Mouse (Mus musculus) bone marrow, adult 2 months (tissue): ENCODE results near the gene Ifi35. TPM values are rescaled to one million over a fixed set of nuclear protein-coding genes. Genes with fewer than 3 reads are reported as not detected.
"Not testable (repeated sequence)": the region's sequence is repeated elsewhere in the genome, so short reads cannot be mapped to it uniquely, and the experiment has no call there.

Source experiments
- H3K27ac ChIP-seq: fragments of 200-500 bp; 2 replicates; pipeline ENCODE4 v1.5.1; 2012; ENCODE audit warnings: low read depth, mild to moderate bottlenecking, control low read depth, inconsistent platforms, low read length; ENCODE audit not compliant: control insufficient read depth, poor library complexity, insufficient read depth
- H3K4me1 ChIP-seq: fragments of 200-500 bp; 2 replicates; pipeline ENCODE4 v1.6.1; 2011; ENCODE audit warnings: low read length; ENCODE audit not compliant: control insufficient read depth, insufficient read depth
- H3K4me3 ChIP-seq: fragments of 200-500 bp; replicated peaks from 2 replicates; pipeline ENCODE3; 2011; ENCODE audit warnings: mild to moderate bottlenecking, low read depth, low read length, control low read depth; ENCODE audit not compliant: control insufficient read depth
- CTCF ChIP-seq: fragments of 200-500 bp; IDR thresholded peaks from 2 replicates; pipeline ENCODE4 v1.5.1; 2011; ENCODE audit warnings: low read length, control low read depth; ENCODE audit not compliant: control insufficient read depth, insufficient read depth
- POLR2A ChIP-seq: fragments of 200-500 bp; IDR thresholded peaks from 2 replicates; pipeline ENCODE4 v1.6.1; 2011; ENCODE audit warnings: low read depth, mild to moderate bottlenecking, control low read depth, low read length, borderline replicate concordance; ENCODE audit not compliant: control insufficient read depth
- WGBS: fragments of 180-500 bp; shearing (Covaris S2); methylation state at CpG from one replicate; pipeline ENCODE4 v1.1.7; 2018; 5-methylcytosine and 5-hydroxymethylcytosine counted together
- polyA plus RNA-seq: library from polyadenylated mRNA; stranded (reverse); fragments of >200 nt; gene quantifications from 2 replicates; pipeline ENCODE4 v1.2.4, GENCODE M21; 2011; ENCODE audit warnings: low replicate concordance; ENCODE audit not compliant: missing spikeins, insufficient read depth, insufficient read length

The Ifi35 gene
- polyA plus RNA-seq, 1 experiment, result 45.0 TPM

GRCm38 (mm10) chr11:101468731-101469130, 20.5 kb downstream of the Ifi35 start:
- TF ChIP-seq CTCF (no peak), POLR2A (no peak)
- Histone ChIP-seq H3K4me1 (peaks cover 3% of the 10 kb centered on the region), H3K27ac (no peak overlapping the region), H3K4me3 (no peak overlapping the region)
- WGBS, result 28% methylated on average over 13 of the region's 13 CpGs

GRCm38 (mm10) chr11:101469155-101469554, 20.9 kb downstream of the Ifi35 start:
- Histone ChIP-seq H3K4me1 (peaks cover 2% of the 10 kb centered on the region), H3K27ac (no peak overlapping the region), H3K4me3 (no peak overlapping the region)
- WGBS, result 67% methylated on average over 4 of the region's 4 CpGs
- no peak for TF ChIP-seq POLR2A
- no peak for TF ChIP-seq CTCF

- no peak overlapping the region for H3K27ac ChIP-seq
- peaks cover 2% of the 10 kb centered on the region for H3K4me1 ChIP-seq
- 81% methylated on average over 7 of the region's 7 CpGs for WGBS
- H3K4me3 ChIP-seq, result no peak overlapping the region
- TF ChIP-seq POLR2A (no peak), CTCF (no peak)
These were observed 22.0 kb downstream of the Ifi35 start for GRCm38 (mm10) chr11:101470206-101470605.

- Histone ChIP-seq H3K4me1 (no peaks in the 10 kb centered on the region; the same call in 1 of the 2 replicates), H3K27ac (no peak overlapping the region), H3K4me3 (no peak overlapping the region)
- 76% methylated on average over 3 of the region's 3 CpGs for WGBS
- TF ChIP-seq POLR2A (no peak), CTCF (no peak)
These were observed 23.7 kb downstream of the Ifi35 start for GRCm38 (mm10) chr11:101471926-101472325.

- Histone ChIP-seq H3K27ac (no peak overlapping the region), H3K4me1 (no peaks in the 10 kb centered on the region), H3K4me3 (no peak overlapping the region)
- 77% methylated on average over 7 of the region's 7 CpGs for WGBS
- TF ChIP-seq CTCF (no peak), POLR2A (no peak)
These were observed 24.1 kb downstream of the Ifi35 start for GRCm38 (mm10) chr11:101472336-101472735.

GRCm38 (mm10) chr11:101473686-101474085, 25.5 kb downstream of the Ifi35 start:
- H3K27ac ChIP-seq, H3K4me1 ChIP-seq, H3K4me3 ChIP-seq: not testable (repeated sequence)
- WGBS, result 81% methylated on average over 1 of the region's 1 CpGs

GRCm38 (mm10) chr11:101474298-101474697, 26.1 kb downstream of the Ifi35 start:
- H3K4me3 ChIP-seq, result no peak overlapping the region
- WGBS, result 61% methylated on average over 5 of the region's 5 CpGs

GRCm38 (mm10) chr11:101476361-101476760, 28.2 kb downstream of the Ifi35 start:
- not testable (repeated sequence) for H3K27ac ChIP-seq, H3K4me1 ChIP-seq, H3K4me3 ChIP-seq
- WGBS, result 80% methylated on average over 4 of the region's 4 CpGs

More at GRCm38 (mm10) chr11:101474298-101474697, 26.1 kb downstream of the Ifi35 start:
- Histone ChIP-seq H3K4me1 (no peaks in the 10 kb centered on the region), H3K27ac (no peak overlapping the region)
- TF ChIP-seq POLR2A (no peak), CTCF (no peak)

GRCm38 (mm10) chr11:101477194-101477551, 29.0 kb downstream of the Ifi35 start:
- no peak overlapping the region for H3K27ac ChIP-seq
- 45% methylated on average over 4 of the region's 4 CpGs for WGBS
- no peaks in the 10 kb centered on the region for H3K4me1 ChIP-seq
- TF ChIP-seq POLR2A, result no peak
- no peak for TF ChIP-seq CTCF
- no peak overlapping the region for H3K4me3 ChIP-seq
